Mouse (Mus musculus): Measurements from ENCODE around the gene Pgm2l1.

DNA sequence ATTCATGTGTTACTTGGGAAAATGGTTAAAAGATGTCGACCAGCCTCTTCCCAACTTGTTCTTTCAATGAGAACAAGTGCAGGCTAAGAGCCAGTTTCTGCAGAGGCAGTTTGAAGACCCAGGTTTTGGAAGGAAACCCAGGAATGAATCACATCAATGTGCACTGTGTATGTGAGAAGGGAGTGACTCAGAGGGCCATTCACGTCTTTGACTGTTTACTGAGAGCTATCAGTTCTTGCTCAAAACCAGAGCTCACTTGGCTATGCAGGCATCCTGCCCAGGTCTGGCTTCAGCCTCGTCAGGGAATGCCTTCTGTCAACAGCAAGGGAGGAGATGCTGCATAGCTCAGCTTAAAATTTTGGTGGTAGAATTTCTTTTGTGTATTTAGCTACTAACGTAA lies 75.1 kb downstream of the Pgm2l1 start:
- TF ChIP-seq CTCF (IDR thresholded peaks at IDR 0.05; ENCODE audit: control insufficient read depth, insufficient read depth, insufficient replicate concordance, low read depth, low read length), result no peak
- TF ChIP-seq POLR2A (IDR thresholded peaks at IDR 0.05; ENCODE audit: control insufficient read depth, low read depth, low read length), result no peak

Data from testis, adult 2 months (tissue).